Mouse (Mus musculus) liver, embryonic 12.5 days (tissue): ENCODE measurements around the gene Nav3. TPM values are rescaled to one million over a fixed set of nuclear protein-coding genes. Genes with fewer than 3 reads are reported as not detected.

Experiments
- ATAC-seq: fragments of 200-750 bp; cut with Nextera tagmentation; 2 replicates; pipeline ENCODE4 v1.8.0; 2017; ENCODE audit warnings: moderate number of reproducible peaks, mild to moderate bottlenecking, moderate library complexity
- H3K27ac ChIP-seq: fragments of 300-500 bp; sonication (generic); 2 replicates; pipeline ENCODE4 v1.5.1; 2016; ENCODE audit warnings: mild to moderate bottlenecking
- H3K27me3 ChIP-seq: fragments of 300-500 bp; sonication (generic); replicated peaks from 2 replicates; pipeline ENCODE4 v1.6.1; 2016; ENCODE audit warnings: mild to moderate bottlenecking, moderate library complexity
- H3K36me3 ChIP-seq: fragments of 300-500 bp; sonication (generic); 2 replicates; pipeline ENCODE4 v1.6.1; 2016; ENCODE audit warnings: mild to moderate bottlenecking, moderate library complexity
- H3K4me1 ChIP-seq: fragments of 300-500 bp; sonication (generic); 2 replicates; pipeline ENCODE4 v1.6.1; 2016
- H3K4me2 ChIP-seq: fragments of 300-500 bp; sonication (generic); 2 replicates; pipeline ENCODE4 v1.6.1; 2016; ENCODE audit warnings: mild to moderate bottlenecking, moderate library complexity
- H3K4me3 ChIP-seq: fragments of 300-500 bp; sonication (generic); 2 replicates; pipeline ENCODE4 v1.5.1; 2016; ENCODE audit warnings: mild to moderate bottlenecking, moderate library complexity
- H3K9ac ChIP-seq: fragments of 300-500 bp; sonication (generic); 2 replicates; pipeline ENCODE4 v1.6.1; 2016; ENCODE audit warnings: mild to moderate bottlenecking, moderate library complexity
- H3K9me3 ChIP-seq: fragments of 300-500 bp; sonication (generic); replicated peaks from 2 replicates; pipeline ENCODE4 v1.6.1; 2016; ENCODE audit warnings: mild to moderate bottlenecking, moderate library complexity
- WGBS: fragments of 180-500 bp; shearing (Covaris S2); methylation state at CpG from one replicate; pipeline ENCODE4 v1.1.7; 2016; ENCODE audit not compliant: insufficient replicate concordance; 5-methylcytosine and 5-hydroxymethylcytosine counted together
- polyA plus RNA-seq: library from polyadenylated mRNA; unstranded; fragments of >200 nt; fragmentation: Nextera tagmentation; extraction: Ambion mirVana; gene quantifications from 2 replicates; pipeline ENCODE4 v1.2.1, GENCODE M21; 2016

Nav3 gene
- polyA plus RNA-seq, 1 experiment from 2014 or later: 0.13 TPM

- no peaks in the 10 kb centered on the region for H3K4me1 ChIP-seq
- H3K9me3 ChIP-seq: no peaks in the 10 kb centered on the region
- no peak overlapping the region for H3K4me2 ChIP-seq
- no peak for ATAC-seq
- H3K27ac ChIP-seq: no peak overlapping the region
- H3K27me3 ChIP-seq: no peaks in the 10 kb centered on the region
- no peaks in the 10 kb centered on the region for H3K36me3 ChIP-seq
- WGBS: 42% methylated on average over 3 of the region's 3 CpGs
- no peak overlapping the region for H3K9ac ChIP-seq
- H3K4me3 ChIP-seq: no peak overlapping the region
These were observed 455.2 kb downstream of the Nav3 start for GRCm38 (mm10) chr10:110000755-110001247.

DNA sequence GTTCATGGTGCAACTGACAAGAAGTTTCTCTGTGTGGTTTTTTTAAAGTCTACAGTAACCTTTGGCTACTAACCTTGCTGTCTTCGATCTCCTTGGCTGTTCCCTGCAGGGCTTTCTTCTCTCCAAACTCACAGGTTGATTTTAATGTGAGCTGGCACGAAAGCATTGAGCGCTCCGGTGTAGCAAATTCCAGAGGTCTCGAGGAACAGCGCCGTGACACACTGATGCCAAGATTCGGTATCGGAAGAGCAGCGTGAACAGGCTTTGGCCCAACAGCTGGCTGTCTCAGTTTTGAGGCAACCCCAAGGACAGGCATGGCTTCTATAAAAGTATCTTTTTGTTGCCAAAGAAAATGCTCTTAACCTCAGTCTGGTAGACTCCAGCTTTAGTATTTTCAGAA is 456.1 kb downstream of the Nav3 start:
- no peaks in the 10 kb centered on the region for H3K9me3 ChIP-seq
- ATAC-seq: no peak
- H3K4me3 ChIP-seq: no peak overlapping the region
- H3K36me3 ChIP-seq: no peaks in the 10 kb centered on the region
- 79% methylated on average over 10 of the region's 10 CpGs for WGBS
- H3K4me1 ChIP-seq: no peaks in the 10 kb centered on the region
- no peak overlapping the region for H3K4me2 ChIP-seq
- H3K27ac ChIP-seq: no peak overlapping the region
- H3K27me3 ChIP-seq: no peaks in the 10 kb centered on the region
- no peak overlapping the region for H3K9ac ChIP-seq

DNA sequence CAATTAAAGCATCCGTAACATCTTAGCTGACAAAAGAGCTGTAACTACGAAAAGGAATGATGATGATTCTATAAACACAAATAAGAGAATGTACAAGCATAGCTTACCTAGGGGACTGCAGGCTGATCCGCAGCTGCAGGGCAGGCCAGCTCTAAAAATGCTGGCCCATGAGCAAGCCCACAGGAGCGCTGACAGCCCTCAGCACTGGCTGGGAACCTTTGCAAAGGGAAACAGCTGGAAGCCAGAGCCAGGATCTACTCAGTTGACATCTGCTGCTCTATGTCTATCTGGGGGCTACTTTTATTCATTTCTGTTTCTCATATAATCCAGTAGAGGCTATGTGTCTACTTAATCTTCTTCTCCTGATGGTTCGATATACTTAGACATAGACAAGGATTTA is 461.7 kb downstream of the Nav3 start:
- H3K27me3 ChIP-seq: no peaks in the 10 kb centered on the region
- no peaks in the 10 kb centered on the region for H3K36me3 ChIP-seq
- no peaks in the 10 kb centered on the region for H3K9me3 ChIP-seq
- H3K4me3 ChIP-seq: no peak overlapping the region
- H3K4me2 ChIP-seq: no peak overlapping the region
- no peaks in the 10 kb centered on the region for H3K4me1 ChIP-seq
- WGBS: 78% methylated on average over 5 of the region's 5 CpGs
- no peak for ATAC-seq
- no peak overlapping the region for H3K27ac ChIP-seq
- no peak overlapping the region for H3K9ac ChIP-seq

DNA sequence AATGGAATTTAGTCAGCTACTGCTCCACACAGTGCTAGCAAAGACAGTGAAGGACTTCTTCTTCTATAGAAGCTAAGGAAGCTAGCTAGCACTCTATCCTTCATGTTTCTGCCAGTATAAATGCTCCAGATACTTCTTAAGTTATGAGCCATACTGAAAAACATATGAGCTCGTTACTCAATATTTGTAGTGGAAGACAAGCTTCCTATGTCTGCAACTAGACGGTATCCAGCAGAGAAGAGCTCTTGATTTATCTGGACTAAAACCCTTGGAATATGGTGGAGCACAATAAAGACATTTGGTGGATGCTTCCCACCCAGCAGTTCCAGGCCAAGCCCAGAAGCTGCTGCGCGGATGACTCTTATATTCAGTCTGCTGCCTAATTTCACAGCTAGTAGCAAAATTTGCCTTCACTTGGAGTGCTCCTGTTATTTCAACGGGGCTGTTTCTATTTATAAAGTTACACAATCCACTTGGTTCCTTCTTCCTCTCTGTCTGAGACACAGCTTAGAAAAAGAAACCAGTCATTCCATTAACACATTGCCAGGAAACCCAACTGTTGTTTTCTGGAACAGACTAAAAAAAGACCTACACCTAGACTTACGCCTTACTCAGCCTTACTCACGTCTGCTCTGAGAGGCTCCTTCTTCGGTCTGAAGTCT is 470.0 kb downstream of the Nav3 start:
- no peaks in the 10 kb centered on the region for H3K4me1 ChIP-seq
- H3K36me3 ChIP-seq: no peaks in the 10 kb centered on the region
- H3K9me3 ChIP-seq: no peaks in the 10 kb centered on the region
- H3K9ac ChIP-seq: no peak overlapping the region
- H3K4me3 ChIP-seq: no peak overlapping the region
- H3K27ac ChIP-seq: no peak overlapping the region
- ATAC-seq: no peak
- H3K27me3 ChIP-seq: no peaks in the 10 kb centered on the region
- no peak overlapping the region for H3K4me2 ChIP-seq
- 32% methylated on average over 8 of the region's 8 CpGs for WGBS

- Histone ChIP-seq H3K36me3 (no peaks in the 10 kb centered on the region), H3K27ac (no peak overlapping the region), H3K4me3 (no peak overlapping the region), H3K27me3 (no peaks in the 10 kb centered on the region), H3K9ac (no peak overlapping the region), H3K9me3 (no peaks in the 10 kb centered on the region), H3K4me2 (no peak overlapping the region), H3K4me1 (no peaks in the 10 kb centered on the region)
- WGBS: 70% methylated on average over 8 of the region's 8 CpGs
- ATAC-seq: no peak
These were observed 479.7 kb downstream of the Nav3 start for GRCm38 (mm10) chr10:109976351-109976750.

DNA sequence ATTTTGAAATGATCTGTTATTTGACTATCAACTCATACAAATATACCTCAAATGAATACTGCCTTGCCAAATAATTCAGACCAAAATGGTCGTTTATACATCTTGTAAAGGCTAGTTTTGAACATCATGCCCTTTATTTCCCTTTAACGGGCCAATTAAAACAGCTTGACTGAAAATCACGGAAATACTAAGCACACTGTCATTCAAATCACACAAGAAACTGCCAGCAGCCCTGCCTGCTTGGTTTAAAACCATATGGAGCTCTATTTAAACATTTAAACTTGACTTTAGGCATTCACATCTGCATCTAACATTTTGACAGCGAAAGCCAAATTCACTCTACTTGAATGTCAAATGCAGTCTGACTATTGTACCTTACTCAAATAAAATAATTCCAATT is 481.8 kb downstream of the Nav3 start:
- Histone ChIP-seq H3K27me3 (no peaks in the 10 kb centered on the region), H3K9me3 (no peaks in the 10 kb centered on the region), H3K4me3 (no peak overlapping the region), H3K36me3 (no peaks in the 10 kb centered on the region), H3K4me1 (no peaks in the 10 kb centered on the region), H3K9ac (no peak overlapping the region), H3K4me2 (no peak overlapping the region), H3K27ac (no peak overlapping the region)
- no peak for ATAC-seq
- 63% methylated on average over 4 of the region's 4 CpGs for WGBS

- no peaks in the 10 kb centered on the region for H3K9me3 ChIP-seq
- 44% methylated on average over 3 of the region's 3 CpGs for WGBS
- H3K4me3 ChIP-seq: no peak overlapping the region
- no peak overlapping the region for H3K27ac ChIP-seq
- no peaks in the 10 kb centered on the region for H3K36me3 ChIP-seq
- no peak overlapping the region for H3K9ac ChIP-seq
- no peaks in the 10 kb centered on the region for H3K27me3 ChIP-seq
- ATAC-seq: no peak
- H3K4me2 ChIP-seq: no peak overlapping the region
- H3K4me1 ChIP-seq: no peaks in the 10 kb centered on the region
These were observed 482.5 kb downstream of the Nav3 start for GRCm38 (mm10) chr10:109973483-109973882.

GRCm38 (mm10) chr10:109950296-109950695 is 505.7 kb downstream of the Nav3 start:
- H3K9me3 ChIP-seq: no peaks in the 10 kb centered on the region
- no peak overlapping the region for H3K4me3 ChIP-seq
- no peak overlapping the region for H3K4me2 ChIP-seq
- H3K27me3 ChIP-seq: no peaks in the 10 kb centered on the region
- WGBS: 68% methylated on average over 3 of the region's 3 CpGs
- H3K36me3 ChIP-seq: no peaks in the 10 kb centered on the region
- no peak overlapping the region for H3K27ac ChIP-seq
- no peak for ATAC-seq
- no peak overlapping the region for H3K9ac ChIP-seq
- H3K4me1 ChIP-seq: no peaks in the 10 kb centered on the region

- WGBS: 79% methylated on average over 5 of the region's 5 CpGs
- H3K9me3 ChIP-seq: no peaks in the 10 kb centered on the region
- no peak overlapping the region for H3K27ac ChIP-seq
- no peak overlapping the region for H3K4me2 ChIP-seq
- no peak overlapping the region for H3K4me3 ChIP-seq
- no peaks in the 10 kb centered on the region for H3K36me3 ChIP-seq
- no peaks in the 10 kb centered on the region for H3K27me3 ChIP-seq
- H3K4me1 ChIP-seq: no peaks in the 10 kb centered on the region
- H3K9ac ChIP-seq: no peak overlapping the region
- no peak for ATAC-seq
These were observed 526.7 kb downstream of the Nav3 start for GRCm38 (mm10) chr10:109929319-109929622.

DNA sequence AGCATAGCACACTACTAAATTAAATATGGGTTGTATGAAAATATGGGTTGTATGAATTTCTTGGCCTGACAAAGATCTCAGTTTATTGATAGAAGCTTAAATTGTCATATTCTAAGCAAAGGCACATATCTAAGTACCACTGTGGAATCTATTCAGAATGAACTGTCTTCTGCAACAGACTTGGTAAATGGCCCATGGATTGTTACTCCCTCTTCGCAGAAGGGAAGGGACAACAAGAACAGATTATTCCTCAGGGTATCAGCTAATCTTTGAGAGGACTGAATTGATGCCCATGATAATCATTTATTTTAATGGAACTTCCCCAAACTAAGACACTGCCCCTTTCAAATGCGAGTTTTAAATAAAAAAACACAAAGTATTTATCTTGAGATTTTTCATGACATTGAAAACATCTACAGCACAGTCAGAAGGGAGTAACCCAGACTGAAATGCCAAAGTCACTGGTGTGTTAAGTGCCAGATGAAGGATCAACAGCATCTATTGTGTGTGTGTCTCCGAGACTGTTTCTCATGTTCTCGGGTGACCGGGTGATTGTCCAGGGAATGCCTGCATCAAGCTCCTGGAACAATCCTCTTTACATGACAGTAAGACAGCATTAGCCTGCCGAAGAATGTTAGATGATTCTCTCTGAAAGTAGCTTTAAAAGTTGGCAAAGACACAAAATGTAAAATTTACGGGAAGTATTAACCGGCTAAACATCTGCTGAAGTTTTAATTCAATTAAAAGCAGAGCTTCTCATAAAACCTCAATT is 527.3 kb downstream of the Nav3 start:
- no peaks in the 10 kb centered on the region for H3K27me3 ChIP-seq
- no peak for ATAC-seq
- no peak overlapping the region for H3K4me3 ChIP-seq
- H3K36me3 ChIP-seq: no peaks in the 10 kb centered on the region
- WGBS: 78% methylated on average over 8 of the region's 8 CpGs
- H3K4me1 ChIP-seq: no peaks in the 10 kb centered on the region
- H3K9me3 ChIP-seq: no peaks in the 10 kb centered on the region
- H3K4me2 ChIP-seq: no peak overlapping the region
- no peak overlapping the region for H3K9ac ChIP-seq
- no peak overlapping the region for H3K27ac ChIP-seq

DNA sequence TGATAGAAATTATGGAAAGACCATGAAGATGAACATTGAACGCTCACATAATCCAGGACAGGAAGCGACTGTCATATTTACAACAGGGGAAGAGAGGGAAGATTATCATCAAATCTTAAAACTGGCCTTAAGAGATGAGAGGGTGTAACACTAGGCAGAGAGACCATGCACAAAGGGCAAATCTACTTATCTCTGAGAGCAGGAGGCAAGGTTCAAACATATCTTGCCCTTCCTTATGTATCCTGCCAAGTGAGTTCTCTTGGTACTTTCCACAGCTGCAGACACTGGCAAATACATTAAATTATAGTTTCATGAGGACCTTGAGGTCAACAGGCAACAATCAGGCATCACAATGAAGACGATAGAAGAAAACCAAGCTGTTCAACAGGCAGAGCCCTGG is 529.9 kb downstream of the Nav3 start:
- no peaks in the 10 kb centered on the region for H3K36me3 ChIP-seq
- ATAC-seq: no peak
- H3K4me3 ChIP-seq: no peak overlapping the region
- no peak overlapping the region for H3K27ac ChIP-seq
- 43% methylated on average over 3 of the region's 3 CpGs for WGBS
- H3K27me3 ChIP-seq: no peaks in the 10 kb centered on the region
- H3K4me2 ChIP-seq: no peak overlapping the region
- no peaks in the 10 kb centered on the region for H3K9me3 ChIP-seq
- no peaks in the 10 kb centered on the region for H3K4me1 ChIP-seq
- H3K9ac ChIP-seq: no peak overlapping the region

GRCm38 (mm10) chr10:109924136-109924535 is 531.9 kb downstream of the Nav3 start:
- Histone ChIP-seq H3K4me3 (no peak overlapping the region), H3K4me2 (no peak overlapping the region), H3K9me3 (no peaks in the 10 kb centered on the region), H3K27me3 (no peaks in the 10 kb centered on the region), H3K4me1 (no peaks in the 10 kb centered on the region), H3K27ac (no peak overlapping the region), H3K9ac (no peak overlapping the region), H3K36me3 (no peaks in the 10 kb centered on the region)
- ATAC-seq: no peak
- WGBS: 62% methylated on average over 2 of the region's 2 CpGs
